Mouse (Mus musculus): Measurements from ENCODE around the gene Gatad2a. TPM values are rescaled to one million over a fixed set of nuclear protein-coding genes. Genes with fewer than 3 reads are reported as not detected.

The Gatad2a gene
- polyA plus RNA-seq, 1 experiment, result 36.5 TPM

GRCm38 (mm10) chr8:69890813-69891241 lies 105.4 kb downstream of the Gatad2a start:
- Histone ChIP-seq H3K4me3 (ENCODE audit: insufficient read depth, low read length) (no peak overlapping the region), H3K27ac (ENCODE audit: insufficient read depth, low read depth, low read length) (no peak overlapping the region), H3K4me1 (ENCODE audit: control insufficient read depth, insufficient read depth, low read length) (no peaks in the 10 kb centered on the region)
- no peak for TF ChIP-seq POLR2A (IDR thresholded peaks at IDR 0.05; ENCODE audit: borderline replicate concordance, low read depth, low read length)
- TF ChIP-seq CTCF (IDR thresholded peaks at IDR 0.05; ENCODE audit: low read depth, low read length), result no peak

GRCm38 (mm10) chr8:69888902-69889301 lies 107.3 kb downstream of the Gatad2a start:
- no peak overlapping the region for H3K27ac ChIP-seq (ENCODE audit: insufficient read depth, low read depth, low read length)
- TF ChIP-seq POLR2A (IDR thresholded peaks at IDR 0.05; ENCODE audit: borderline replicate concordance, low read depth, low read length) (no peak), CTCF (IDR thresholded peaks at IDR 0.05; ENCODE audit: low read depth, low read length) (no peak)
- H3K4me3 ChIP-seq (ENCODE audit: insufficient read depth, low read length), result peak overlapping the region; percentile 51
- no peaks in the 10 kb centered on the region for H3K4me1 ChIP-seq (ENCODE audit: control insufficient read depth, insufficient read depth, low read length)

GRCm38 (mm10) chr8:69888244-69888866 lies 107.8 kb downstream of the Gatad2a start:
- Histone ChIP-seq H3K4me1 (ENCODE audit: control insufficient read depth, insufficient read depth, low read length) (no peaks in the 10 kb centered on the region), H3K27ac (ENCODE audit: insufficient read depth, low read depth, low read length) (no peak overlapping the region), H3K4me3 (ENCODE audit: insufficient read depth, low read length) (peak overlapping the region; percentile 51)
- TF ChIP-seq POLR2A (IDR thresholded peaks at IDR 0.05; ENCODE audit: borderline replicate concordance, low read depth, low read length), result no peak
- TF ChIP-seq CTCF (IDR thresholded peaks at IDR 0.05; ENCODE audit: low read depth, low read length), result no peak

- H3K27ac ChIP-seq (ENCODE audit: insufficient read depth, low read depth, low read length), result no peak within 1 kb of the TSS
- no peak for TF ChIP-seq CTCF (IDR thresholded peaks at IDR 0.05; ENCODE audit: low read depth, low read length)
- TF ChIP-seq POLR2A (IDR thresholded peaks at IDR 0.05; ENCODE audit: borderline replicate concordance, low read depth, low read length), result no peak
- H3K4me1 ChIP-seq (ENCODE audit: control insufficient read depth, insufficient read depth, low read length), result no peaks in the 10 kb centered on the region
- peak within 1 kb of the TSS; percentile 51 for H3K4me3 ChIP-seq (ENCODE audit: insufficient read depth, low read length)
Measured at GRCm38 (mm10) chr8:69887289-69888243, 108.6 kb downstream of the Gatad2a start, which contains the start of gene Cilp2. TSS of gene Cilp2 (minus strand) at chr8:69887687.

GRCm38 (mm10) chr8:69884141-69884540 lies 112.0 kb downstream of the Gatad2a start:
- H3K4me3 ChIP-seq (ENCODE audit: insufficient read depth, low read length), result no peak overlapping the region
- no peaks in the 10 kb centered on the region for H3K4me1 ChIP-seq (ENCODE audit: control insufficient read depth, insufficient read depth, low read length)
- no peak overlapping the region for H3K27ac ChIP-seq (ENCODE audit: insufficient read depth, low read depth, low read length)
- TF ChIP-seq CTCF (IDR thresholded peaks at IDR 0.05; ENCODE audit: low read depth, low read length), result no peak
- no peak for TF ChIP-seq POLR2A (IDR thresholded peaks at IDR 0.05; ENCODE audit: borderline replicate concordance, low read depth, low read length)

- Histone ChIP-seq H3K4me1 (ENCODE audit: control insufficient read depth, insufficient read depth, low read length) (no peaks in the 10 kb centered on the region), H3K4me3 (ENCODE audit: insufficient read depth, low read length) (no peak overlapping the region), H3K27ac (ENCODE audit: insufficient read depth, low read depth, low read length) (no peak overlapping the region)
- TF ChIP-seq CTCF (IDR thresholded peaks at IDR 0.05; ENCODE audit: low read depth, low read length), result no peak
- TF ChIP-seq POLR2A (IDR thresholded peaks at IDR 0.05; ENCODE audit: borderline replicate concordance, low read depth, low read length), result no peak
Measured at GRCm38 (mm10) chr8:69882833-69883600, 113.2 kb downstream of the Gatad2a start.

- TF ChIP-seq POLR2A (IDR thresholded peaks at IDR 0.05; ENCODE audit: borderline replicate concordance, low read depth, low read length) (no peak), CTCF (IDR thresholded peaks at IDR 0.05; ENCODE audit: low read depth, low read length) (no peak)
- Histone ChIP-seq H3K27ac (ENCODE audit: insufficient read depth, low read depth, low read length) (no peak overlapping the region), H3K4me1 (ENCODE audit: control insufficient read depth, insufficient read depth, low read length) (no peaks in the 10 kb centered on the region), H3K4me3 (ENCODE audit: insufficient read depth, low read length) (peak overlapping the region; percentile 24; the same call in 1 of the 2 replicates)
Measured at GRCm38 (mm10) chr8:69882021-69882756, 114.0 kb downstream of the Gatad2a start.

- Histone ChIP-seq H3K4me3 (ENCODE audit: insufficient read depth, low read length) (no peak overlapping the region), H3K4me1 (ENCODE audit: control insufficient read depth, insufficient read depth, low read length) (no peaks in the 10 kb centered on the region), H3K27ac (ENCODE audit: insufficient read depth, low read depth, low read length) (no peak overlapping the region)
- TF ChIP-seq CTCF (IDR thresholded peaks at IDR 0.05; ENCODE audit: low read depth, low read length) (no peak), POLR2A (IDR thresholded peaks at IDR 0.05; ENCODE audit: borderline replicate concordance, low read depth, low read length) (no peak)
Measured at GRCm38 (mm10) chr8:69881261-69881865, 114.8 kb downstream of the Gatad2a start.
